Mouse (Mus musculus): Measurements from ENCODE around the gene Brat1.

DNA sequence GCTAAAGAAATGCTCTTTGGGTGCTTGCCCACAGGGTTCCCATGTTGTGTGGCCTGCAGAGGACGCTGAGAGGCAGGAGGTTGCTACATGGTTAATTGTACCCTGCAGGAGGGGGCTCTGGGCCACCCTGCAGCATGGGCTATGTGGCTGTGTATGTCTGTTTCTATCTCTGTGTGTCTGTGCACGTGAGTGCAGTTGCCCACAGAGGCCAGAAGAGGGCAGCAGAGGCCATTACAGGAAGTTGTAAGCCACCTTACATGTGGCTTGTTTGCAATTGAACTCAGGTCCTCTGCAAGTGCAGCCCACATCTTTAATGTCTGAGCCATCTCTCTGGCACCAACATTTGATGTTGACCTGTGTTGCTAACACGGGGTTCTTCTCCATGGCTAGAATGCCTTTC, 47.8 kb downstream of the Brat1 start:
- no peak for TF ChIP-seq CTCF (IDR thresholded peaks at IDR 0.05; ENCODE audit: borderline replicate concordance, insufficient read depth, low read depth, low read length)
- no peak for TF ChIP-seq POLR2A (IDR thresholded peaks at IDR 0.05; ENCODE audit: borderline replicate concordance, insufficient read depth, low read length)
